Mouse (Mus musculus) thymus, postnatal 4 days (tissue): ENCODE measurements at regions not wholly inside any gene's neighbourhood (a gene's known extent, or its start where the extent isn't known, plus 50 kb on each side); places are given as distances from the start of the nearest gene placed in this dataset.
A peak's percentile ranks its signal among the peaks of the same experiment; 100 is the strongest.

ENCODE experiments used
- DNase-seq: peaks from one replicate; pipeline ENCODE4 v3.0.0; 2021

DNA sequence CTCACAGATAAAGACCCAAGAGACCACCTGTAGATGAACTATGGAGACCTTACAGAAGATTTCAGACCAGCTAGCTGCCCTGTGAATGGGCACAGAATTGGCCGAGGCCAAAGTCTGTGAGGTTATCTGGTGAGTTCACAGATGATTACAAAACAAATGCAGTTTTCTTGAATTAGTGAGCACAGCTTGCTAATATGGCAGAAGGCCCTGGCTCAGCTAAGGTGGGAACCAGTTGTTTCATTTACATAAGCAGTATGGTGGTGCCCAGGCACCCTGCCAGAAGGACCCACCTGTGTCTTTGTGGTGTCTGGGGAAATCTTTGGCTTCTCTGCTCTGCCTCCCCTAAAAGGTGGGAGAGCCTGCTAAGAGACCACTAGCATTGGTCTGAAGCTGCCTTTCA lies 466.9 kb downstream of the Cd83 start:
- DNase-seq, result no peak

DNA sequence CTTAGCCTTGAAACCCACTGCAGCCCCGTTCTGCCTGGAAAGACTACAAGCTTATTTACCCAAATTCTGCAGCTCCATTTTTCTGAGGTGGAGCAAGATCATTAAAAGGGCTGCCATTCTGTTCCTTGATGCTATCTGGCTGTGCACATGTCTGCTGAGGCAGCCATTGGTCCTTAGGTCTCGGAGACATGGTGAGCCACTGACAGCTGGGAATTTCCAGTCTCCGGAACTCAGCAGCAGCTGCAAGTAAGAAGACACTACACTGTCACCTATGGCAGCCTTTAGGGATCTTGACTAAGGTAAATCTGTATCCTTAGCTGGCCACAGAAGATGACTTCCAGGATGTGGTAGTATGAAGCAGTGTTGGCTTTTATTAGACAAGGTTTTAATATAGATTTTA lies 467.9 kb downstream of the Cd83 start:
- DNase-seq, result no peak

DNA sequence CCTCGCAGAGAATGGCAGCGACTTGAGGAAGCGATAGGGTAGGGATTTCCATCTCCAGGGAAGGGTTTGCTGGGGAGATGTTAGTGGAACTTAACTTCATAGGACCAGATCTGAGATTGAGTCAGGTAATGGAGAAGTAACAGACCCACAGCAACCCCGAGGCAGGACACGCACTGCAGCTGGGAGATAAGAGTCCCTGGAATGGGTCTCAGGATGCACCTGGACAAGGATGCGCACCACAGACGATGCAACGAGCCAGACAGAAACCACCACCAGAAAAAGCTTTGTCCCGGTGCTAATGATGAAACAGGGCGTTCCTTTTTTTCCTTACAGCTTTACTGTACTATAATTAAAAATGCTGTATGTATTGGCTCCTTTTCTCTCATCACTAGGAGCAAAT lies 470.9 kb upstream of the Jarid2 start:
- DNase-seq, result no peak

DNA sequence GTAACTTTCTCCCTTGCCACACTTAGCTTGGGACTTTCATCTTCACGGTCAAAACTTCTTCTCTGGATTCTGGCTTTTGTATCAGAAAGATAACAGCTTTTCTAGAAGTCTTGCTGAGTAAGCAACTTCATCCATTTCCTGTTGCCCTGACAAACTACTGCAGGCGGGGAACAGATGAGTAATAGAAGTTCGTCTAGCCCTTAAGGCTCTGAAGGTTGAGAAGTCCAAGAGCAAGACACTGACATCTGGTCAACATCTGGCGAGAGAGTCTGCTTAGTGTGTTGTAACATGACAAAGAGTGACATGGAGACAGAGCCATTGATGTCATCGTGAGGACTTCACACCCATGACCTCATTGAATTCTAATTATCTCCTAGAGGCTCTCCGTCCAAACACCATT lies 469.2 kb upstream of the Jarid2 start:
- no peak for DNase-seq

DNA sequence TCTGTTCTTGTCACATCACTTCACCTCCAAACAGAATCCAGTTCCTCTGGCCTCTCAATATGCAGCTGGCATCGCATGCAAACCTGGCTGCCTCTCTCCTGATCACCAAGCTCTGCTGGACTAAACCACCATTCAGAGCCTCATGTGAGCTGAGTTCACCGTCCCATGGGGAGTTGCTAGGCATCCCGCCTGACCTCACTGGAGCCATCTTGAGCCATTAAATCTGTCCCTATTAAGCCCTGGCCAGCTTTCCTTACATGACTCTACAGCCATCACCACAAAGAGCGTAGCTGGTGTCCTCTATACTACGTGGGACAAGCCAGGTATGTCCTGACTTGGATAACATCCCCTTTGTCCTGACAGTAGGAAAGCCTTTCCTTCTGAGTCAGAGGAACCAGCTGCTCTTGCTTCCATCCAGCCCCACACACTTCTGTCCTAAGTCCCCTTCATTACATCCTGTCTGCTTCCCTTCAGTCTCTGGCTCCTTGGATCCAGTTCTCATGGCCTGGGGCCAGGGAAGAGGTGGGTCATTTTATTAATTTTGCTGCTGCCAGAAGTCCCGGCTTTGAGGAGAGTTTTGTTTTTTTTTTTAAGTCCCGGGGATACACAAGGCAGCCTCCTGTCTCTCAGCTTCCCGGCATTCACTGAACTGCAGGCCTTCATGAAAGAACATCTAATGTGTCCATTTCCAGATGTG lies 468.5 kb upstream of the Jarid2 start:
- no peak for DNase-seq

DNA sequence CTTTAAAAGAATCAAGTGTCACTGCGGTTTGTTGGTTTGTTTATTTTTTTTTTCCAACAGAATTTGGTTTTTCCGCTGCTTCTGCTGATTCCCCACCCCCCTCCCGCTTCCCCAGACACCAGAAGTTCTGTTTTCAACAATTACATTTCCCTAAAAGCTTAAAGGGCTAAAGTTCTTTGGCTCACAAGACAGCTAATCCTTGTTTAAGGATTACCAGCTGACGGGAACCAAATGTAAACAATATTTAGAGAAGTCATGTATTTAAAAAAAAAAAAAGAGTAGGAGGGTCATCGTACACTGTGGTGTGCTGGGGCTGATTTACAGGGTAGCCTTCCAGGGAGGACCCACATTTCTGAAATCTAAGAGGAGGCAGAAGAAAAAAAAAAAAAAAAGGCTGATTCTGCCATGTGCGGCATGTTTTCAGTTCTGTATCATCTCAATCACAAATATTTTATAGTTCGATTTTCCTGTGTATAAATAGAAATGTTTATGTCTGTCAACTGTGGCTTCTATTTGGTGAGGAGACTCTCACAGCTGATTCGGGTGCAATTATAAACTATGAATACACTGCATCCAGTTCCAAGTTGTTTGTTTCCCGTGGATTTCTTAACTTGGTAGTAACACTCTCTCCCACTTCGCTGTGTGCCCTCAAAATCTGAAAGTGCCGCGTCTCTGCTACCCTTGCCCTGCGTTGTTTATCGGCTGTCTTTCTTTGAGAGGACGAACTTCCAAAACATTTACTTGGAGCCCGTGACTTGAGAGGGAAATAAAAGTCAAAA lies 456.3 kb upstream of the Jarid2 start:
- DNase-seq, result no peak

DNA sequence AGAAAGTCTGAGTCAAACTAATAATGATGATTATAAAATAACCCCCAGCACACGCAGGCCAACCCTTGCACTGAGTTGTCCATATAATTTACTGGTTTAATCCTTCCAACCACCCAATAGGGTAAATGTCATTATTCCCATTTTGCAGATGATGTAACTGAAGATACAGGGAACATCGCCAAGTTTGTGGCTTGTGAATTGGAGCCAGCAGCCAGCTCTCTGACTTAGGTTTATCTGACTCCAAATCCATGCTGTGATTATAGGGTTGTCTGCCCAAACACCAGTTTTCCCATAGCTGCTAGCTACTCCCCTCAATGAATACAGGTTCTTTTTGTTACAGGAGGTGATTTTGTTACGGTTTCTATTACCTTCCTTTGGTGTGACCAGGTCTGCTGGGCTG lies 451.3 kb upstream of the Jarid2 start:
- DNase-seq, result no peak

DNA sequence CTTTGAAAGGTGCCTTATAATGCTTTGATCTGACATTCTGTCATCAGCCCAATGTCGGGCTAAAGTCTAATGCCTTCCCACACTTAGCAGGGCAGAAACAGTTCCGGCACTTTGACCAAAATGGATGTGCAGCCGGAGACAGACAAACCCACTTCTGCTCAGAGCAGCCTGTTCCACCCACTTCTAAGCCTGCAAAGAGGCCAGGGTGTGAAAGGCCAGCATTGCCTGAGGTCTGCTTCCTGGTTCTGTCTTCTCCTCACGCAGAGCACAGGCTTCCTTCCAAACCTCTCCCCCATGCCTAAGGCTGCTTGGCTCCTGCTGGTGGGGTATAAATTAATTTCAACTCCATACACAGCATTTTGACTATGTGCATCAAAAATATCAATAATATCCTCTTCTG lies 450.2 kb upstream of the Jarid2 start:
- DNase-seq, result no peak

DNA sequence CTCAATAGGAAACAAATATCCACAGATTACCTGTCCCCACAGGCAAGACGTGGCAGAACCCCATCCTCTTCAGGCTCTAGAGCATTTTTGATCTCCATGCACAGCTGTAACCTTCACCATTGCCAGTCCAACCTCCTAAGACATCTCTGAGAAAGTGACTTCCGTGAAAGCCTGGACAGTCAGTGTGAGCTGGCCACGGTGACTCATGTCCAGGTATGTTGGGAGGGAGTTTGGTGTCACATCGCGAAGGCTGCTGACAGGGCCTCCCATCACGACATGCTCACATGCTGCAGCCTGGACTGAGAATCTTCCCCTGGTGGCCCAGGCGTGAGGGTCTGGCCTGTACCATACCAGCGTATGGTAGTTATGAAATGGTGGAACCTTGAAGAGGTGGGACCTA lies 449.0 kb upstream of the Jarid2 start:
- DNase-seq, result no peak

DNA sequence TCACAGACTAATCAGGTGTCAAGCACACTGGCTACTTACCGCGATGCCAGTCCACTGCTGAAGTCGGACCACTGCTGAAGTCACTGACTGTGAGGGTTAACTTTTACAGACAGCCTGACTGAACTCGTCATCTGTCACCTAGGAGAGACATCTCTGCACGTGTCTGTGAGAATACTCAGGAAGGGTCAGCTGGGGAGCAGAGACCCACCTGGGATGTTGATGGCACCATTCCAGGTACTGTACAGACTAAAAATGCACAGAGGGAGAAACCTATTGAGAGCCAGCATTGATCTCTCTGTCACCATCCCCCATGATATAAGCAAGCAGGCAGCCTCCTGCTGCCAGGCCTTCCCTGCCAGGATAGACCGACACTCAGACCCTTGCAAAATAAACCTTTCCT lies 447.5 kb upstream of the Jarid2 start:
- DNase-seq, result no peak

DNA sequence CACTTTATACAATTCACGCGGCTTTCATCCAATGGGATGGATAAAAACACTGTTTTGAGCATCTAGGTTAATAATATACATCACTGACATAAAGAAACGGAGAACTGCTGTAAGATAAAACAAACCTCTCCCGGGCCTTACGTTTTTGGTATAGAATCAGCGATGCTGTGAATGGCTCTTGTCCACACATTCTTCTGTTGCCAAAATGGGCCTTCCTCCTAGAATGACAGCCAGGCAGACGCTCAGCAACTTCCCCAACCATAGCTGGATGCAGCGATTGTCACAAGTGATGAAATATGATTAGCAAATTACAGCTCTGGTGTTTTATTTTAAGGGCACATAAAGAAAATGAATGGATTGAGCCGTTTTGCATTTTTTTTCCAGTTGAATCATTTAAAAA lies 447.0 kb upstream of the Jarid2 start:
- DNase-seq, result no peak

DNA sequence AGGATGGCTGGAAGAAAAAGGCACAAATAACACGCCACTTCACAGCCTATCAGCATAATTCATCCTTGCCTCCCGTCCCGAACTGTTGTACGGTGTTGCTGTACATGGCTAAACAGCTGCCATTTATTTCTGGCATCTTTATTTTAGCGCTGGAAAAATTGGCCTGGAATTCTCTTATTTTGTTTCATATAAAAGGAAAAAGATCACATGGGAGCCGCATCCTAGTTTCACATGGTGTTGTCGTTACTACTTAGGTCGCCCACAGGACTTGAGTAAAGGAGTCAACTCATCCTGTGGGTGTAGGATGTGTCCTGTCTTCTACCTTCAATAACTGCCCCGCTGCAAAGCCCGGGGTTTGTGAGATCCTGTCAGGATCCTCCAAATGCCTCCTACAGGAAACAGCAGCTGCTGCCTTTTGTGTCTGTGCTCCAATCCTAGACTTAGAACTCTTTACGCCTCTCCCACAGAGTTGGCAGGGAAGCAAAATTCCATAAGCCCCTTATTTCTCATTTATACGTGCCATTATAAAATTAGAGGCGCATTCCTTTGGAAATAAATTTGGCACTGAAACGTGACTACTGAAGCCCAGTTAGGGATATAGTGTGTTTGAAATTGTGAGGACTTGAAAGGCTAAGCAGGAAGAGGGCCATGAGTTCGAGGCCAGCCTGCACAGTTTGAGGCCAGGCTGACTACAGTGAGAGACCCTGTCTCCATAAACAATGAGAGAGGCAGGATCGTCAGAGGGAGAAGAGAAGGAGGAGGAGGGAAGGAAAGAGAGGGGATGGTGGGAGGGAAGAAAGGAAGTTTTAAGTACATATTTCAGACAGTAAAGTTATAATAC lies 446.3 kb upstream of the Jarid2 start:
- DNase-seq, result no peak

DNA sequence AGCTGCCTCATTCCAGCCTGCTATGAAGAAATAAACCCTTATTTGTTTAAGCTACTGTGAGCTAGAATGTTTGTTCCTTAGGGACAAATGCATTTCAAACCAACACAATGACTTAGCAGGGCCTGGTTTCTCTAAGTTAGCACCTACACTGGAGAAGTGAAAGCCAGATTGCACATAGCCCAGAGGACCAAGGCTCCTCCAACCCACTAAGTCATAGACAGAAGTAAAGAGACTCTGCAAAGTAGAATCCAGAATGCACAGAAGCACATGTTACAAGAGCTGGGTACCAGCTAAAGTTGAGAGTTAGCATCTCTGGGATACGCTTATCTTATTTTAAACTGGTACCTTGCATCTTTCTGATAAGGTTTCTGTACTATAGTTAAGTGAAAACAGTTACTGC lies 443.4 kb upstream of the Jarid2 start:
- no peak for DNase-seq

DNA sequence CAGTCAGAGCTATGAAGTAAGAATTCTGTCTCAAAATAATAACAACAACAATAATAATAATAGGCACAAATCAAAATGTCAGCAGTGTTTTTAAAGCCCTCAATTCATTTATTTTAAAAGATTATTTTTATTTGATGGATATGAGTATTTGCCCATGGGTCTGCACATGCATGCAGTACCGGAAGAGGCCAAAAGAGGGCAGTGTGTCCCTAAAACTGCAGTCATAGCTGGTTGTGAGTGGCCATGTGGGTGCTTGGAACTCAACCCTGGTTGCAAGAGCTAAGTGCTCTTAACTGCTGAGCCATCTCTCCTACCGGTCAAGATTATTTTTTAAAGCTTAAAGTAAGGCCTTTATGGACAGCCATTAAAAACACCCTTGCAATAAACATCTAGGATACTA lies 439.1 kb upstream of the Jarid2 start:
- peak; percentile 57 for DNase-seq

DNA sequence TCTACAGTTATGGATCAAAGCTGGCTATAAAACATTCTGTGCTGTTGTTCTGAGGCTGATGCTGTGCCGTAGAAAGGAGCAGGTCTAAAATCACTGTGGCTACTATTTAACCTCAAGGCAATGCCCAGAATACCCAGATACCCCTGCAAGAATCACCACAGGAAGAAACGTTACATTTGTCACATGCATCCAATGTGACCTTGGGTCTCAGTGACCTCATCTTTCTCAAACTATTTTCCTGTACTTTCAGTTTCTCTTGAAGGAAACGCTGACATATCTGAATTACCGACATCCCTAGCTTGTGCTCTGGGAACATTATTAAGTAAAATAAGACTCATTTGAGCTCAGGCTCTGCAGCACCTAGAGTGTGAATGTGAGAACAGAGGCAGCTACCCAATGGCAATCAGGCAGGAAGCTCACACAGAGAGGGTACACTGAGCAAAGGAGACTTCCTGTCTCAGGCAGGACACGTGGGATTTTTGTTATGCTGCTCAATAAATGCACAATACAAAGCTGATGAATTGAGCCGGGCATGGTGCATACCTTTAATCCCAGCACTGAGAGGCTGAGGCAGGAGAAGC lies 436.7 kb upstream of the Jarid2 start:
- peak; percentile 34 for DNase-seq

DNA sequence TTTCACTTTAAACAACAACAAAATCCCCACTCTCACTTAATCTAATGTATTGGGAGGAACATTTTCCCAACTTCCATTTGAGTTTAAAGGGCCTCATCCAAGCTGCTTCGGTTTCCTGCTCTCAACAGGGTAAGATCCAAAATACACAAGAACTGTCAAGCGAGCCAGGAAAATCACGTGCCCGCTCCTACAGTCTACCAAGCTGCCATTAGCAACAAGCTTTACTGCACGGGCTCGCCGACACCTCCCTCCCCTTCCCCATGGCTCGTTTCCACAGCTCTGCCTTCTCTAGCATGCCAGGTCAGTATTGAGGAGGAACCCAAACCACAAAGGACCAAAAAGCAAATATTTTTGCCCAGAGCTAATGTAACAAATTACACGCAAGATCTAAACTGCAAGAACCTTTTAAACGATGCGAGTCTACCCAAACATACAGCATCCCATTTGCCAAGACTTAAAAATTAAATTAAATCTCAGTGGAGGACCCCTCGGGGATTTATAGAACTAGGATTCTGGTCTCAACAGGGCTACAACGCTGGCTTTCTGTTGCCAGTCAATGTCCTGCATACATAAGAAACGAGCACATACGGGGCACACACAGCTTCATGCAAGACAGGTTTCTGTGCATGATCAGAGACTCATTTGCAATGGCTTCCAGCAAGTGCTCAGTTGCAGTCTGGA lies 435.4 kb upstream of the Jarid2 start:
- no peak for DNase-seq

DNA sequence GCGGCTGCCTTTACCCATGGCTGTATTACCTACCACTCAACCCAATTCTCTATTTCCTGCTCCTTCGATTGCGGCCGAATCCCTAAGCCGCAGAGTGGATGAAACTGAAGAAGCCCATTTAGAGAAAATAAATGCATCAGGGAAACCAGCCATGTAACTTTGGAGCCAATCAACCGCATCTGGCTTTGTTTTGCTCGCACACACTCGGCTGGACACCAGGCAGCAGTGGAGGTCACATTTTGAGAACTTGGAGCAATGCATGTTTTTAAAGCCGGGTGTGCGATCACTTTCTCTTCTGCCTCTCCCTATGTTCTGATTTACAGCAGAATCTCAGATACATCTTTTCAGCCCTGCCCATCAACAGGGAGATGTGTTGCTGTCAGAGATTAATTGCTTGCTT lies 433.7 kb upstream of the Jarid2 start:
- DNase-seq, result no peak

DNA sequence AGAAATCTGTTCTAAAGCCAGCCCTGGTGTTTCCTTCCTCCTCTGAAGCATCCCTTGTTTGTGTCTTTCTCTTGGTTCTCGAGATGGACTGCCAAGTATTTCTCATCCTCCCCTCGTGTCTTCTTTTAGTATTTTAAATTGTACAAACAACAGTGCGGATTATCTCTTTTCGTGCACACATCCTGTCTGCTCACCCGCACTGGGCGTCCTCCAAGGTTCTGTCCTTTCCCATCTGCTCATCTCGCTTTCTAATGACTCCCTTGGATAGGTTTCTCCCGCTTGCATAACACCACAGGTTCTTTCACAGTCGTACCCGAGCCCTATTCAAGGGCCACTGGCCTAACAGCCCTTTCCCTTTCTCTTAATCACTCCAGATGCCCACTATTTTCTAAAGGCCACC lies 428.7 kb upstream of the Jarid2 start:
- no peak for DNase-seq

DNA sequence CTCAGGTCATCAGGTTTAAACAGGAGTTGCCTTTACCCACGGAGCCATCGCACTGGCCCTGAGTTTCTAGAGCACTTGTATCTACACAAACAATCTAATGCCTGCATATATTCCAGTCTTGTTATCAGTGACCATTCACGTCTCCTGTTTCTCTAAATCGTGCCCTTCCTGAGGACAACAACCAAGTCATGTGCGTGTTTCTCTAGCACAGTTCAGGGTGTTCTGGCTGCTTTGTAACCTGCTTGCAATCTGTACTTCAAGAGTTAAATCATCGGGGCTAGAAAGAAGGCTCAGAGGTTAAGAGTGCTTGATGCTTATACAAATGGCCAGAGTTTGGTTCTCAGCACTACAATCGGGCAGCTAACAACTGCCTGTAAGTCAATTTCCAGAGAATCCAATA lies 428.1 kb upstream of the Jarid2 start:
- DNase-seq, result no peak

DNA sequence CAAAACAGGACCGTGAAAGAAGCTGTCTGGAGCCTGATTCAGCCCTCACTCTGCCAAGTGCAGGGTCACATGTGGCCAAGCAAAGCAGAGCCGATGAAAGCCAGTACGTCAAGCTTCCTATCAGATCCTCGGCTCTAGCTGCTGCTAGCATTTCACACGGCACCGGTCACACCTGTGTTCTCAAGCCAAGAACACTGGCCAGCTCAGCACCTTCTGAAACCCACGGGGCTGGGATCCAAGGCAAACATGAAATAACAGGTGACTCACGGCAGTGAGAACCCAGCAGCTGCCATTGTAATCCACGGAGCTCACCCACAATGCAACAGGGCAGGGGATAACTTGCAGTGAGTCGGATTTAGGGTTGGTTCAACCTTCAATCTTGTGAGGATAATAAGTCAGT lies 427.3 kb upstream of the Jarid2 start:
- no peak for DNase-seq

DNA sequence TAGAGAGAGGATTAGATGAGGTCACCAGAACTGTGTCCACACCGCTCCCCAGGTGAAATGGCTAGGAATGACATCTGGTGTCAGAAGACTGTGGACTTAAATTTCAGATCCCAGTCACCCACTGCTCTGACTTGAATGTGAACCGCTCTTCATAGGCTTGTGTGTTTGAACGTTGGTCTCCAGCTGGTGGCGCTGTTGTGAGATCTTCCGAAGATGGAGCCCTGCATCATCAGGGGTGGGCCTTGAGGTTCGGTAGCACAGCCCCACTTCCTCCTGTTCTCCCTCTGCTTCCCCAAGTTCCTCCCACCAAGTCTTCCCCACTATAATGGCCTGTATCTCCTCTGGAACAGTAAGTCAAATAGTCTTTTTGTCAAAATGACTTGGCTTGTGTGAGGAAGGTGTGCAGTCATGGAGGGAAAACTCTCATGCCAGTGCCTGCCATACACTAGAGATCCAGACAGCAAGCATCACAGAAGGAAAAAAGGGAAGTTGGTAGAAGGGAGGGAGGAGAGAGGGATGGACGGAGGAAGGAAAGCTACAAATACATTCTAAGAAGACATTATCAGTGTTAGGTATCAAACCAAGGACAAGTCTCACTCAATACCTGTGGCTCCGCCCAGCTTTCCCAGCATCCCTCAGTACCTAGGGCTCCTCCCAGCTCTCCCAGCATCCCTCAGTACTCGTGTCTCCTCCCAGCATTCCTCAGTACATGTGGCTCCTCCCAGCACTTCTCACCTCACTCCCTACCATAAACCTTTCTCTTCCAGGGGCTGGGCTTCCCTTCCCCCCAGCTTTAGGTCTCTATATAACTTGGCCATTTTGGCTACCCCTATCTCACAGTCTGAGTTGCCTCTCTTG lies 423.9 kb upstream of the Jarid2 start:
- DNase-seq, result peak; percentile 79
